Mouse (Mus musculus) midbrain, embryonic 10.5 days (tissue): ENCODE results near the gene Frem1. TPM values are rescaled to one million over a fixed set of nuclear protein-coding genes. Genes with fewer than 3 reads are reported as not detected.

Experiments
- DNase-seq: peaks from one replicate; pipeline ENCODE4 v3.0.0-alpha.2; 2017; ENCODE audit warnings: low spot score
- H3K27ac ChIP-seq: fragments of 300-500 bp; sonication (generic); replicated peaks from 2 replicates; pipeline ENCODE4 v1.5.1; 2016; ENCODE audit warnings: mild to moderate bottlenecking
- H3K27me3 ChIP-seq: fragments of 300-500 bp; sonication (generic); 2 replicates; pipeline ENCODE4 v1.6.1; 2016; ENCODE audit warnings: low read depth, mild to moderate bottlenecking; ENCODE audit not compliant: poor library complexity, severe bottlenecking
- H3K36me3 ChIP-seq: fragments of 300-500 bp; sonication (generic); 2 replicates; pipeline ENCODE4 v1.6.1; 2016; ENCODE audit warnings: mild to moderate bottlenecking, moderate library complexity
- H3K4me1 ChIP-seq: fragments of 300-500 bp; sonication (generic); 2 replicates; pipeline ENCODE4 v1.6.1; 2016
- H3K4me3 ChIP-seq: fragments of 300-500 bp; sonication (generic); 2 replicates; pipeline ENCODE4 v1.5.1; 2016; ENCODE audit warnings: mild to moderate bottlenecking, moderate library complexity
- H3K9me3 ChIP-seq: fragments of 300-500 bp; sonication (generic); replicated peaks from 2 replicates; pipeline ENCODE4 v1.6.1; 2016; ENCODE audit warnings: mild to moderate bottlenecking
- WGBS: fragments of 180-500 bp; shearing (Covaris S2); methylation state at CpG from one replicate; pipeline ENCODE4 v1.1.7; 2016; 5-methylcytosine and 5-hydroxymethylcytosine counted together
- polyA plus RNA-seq: library from polyadenylated mRNA; unstranded; fragments of >200 nt; fragmentation: Nextera tagmentation; extraction: Ambion mirVana; gene quantifications from 2 replicates; pipeline ENCODE4 v1.2.1, GENCODE M21; 2016

The Frem1 gene
- polyA plus RNA-seq, 1 experiment from 2014 or later: 6.0 TPM

DNA sequence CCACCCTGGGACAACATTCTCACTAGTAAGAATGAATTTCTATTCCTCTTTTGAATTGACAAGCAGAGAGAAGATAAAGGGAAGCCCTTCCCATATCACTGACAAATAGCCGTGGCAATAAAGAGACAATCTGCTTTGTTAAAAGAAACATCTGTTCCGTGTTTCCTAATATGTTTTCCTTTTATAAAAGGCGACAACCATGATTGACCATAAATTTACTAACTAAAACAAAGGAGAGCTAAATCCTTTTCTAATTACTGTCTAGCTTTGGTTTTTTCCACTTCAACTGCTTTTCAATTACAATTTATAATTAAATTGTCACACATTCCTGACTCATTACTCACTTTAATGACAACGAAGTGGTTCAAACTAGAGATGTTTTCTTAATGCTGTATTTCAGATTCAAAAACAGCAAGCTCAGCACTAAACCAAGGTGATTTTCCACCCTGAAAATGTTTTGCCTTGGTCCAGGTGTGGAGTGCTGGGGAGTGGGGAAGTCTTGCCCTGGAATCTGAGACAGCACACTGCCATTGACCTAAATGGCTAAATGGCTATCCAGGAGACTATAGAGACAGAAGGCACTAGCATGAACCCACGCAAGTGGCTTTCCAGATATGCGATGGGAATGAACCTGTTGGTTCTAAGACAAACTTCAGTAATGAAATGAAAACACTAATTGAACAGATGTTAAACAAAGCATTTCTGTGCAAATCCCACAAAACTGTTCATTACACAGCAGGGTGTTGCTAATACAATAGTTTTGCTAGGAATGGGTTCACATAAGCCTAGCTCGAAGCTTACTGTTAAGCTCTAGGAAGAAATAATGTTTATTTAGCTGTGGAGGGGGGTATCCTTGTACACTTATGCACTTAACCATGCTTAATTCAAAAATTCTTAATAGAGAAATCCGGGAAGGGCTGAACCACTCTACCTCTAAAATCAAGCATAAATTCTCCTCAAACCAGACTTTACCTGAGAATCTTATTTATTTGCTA is 33.7 kb downstream of the Frem1 start:
- peaks cover 20% of the 10 kb centered on the region for H3K4me1 ChIP-seq

GRCm38 (mm10) chr4:83014538-83014937 is 37.6 kb downstream of the Frem1 start:
- H3K9me3 ChIP-seq: no peaks in the 10 kb centered on the region
- H3K4me3 ChIP-seq: no peak overlapping the region
- H3K27me3 ChIP-seq: 0 out of 2 replicates have a peak, but pooled peaks cover 1% of the 10 kb centered on the region
- 83% methylated on average over 2 of the region's 2 CpGs for WGBS
- no peak overlapping the region for H3K27ac ChIP-seq
- H3K4me1 ChIP-seq: no peaks in the 10 kb centered on the region
- DNase-seq: no peak
- peaks cover 18% of the 10 kb centered on the region for H3K36me3 ChIP-seq

More for the DNA sequence above, 33.7 kb downstream of the Frem1 start:
- Histone ChIP-seq H3K36me3 (peaks cover 7% of the 10 kb centered on the region; the same call in 1 of the 2 replicates), H3K4me3 (no peak overlapping the region), H3K27ac (no peak overlapping the region), H3K9me3 (no peaks in the 10 kb centered on the region), H3K27me3 (peaks cover 18% of the 10 kb centered on the region; the same call in 1 of the 2 replicates)
- no peak for DNase-seq
- WGBS: 66% methylated on average over 8 of the region's 8 CpGs

- Histone ChIP-seq H3K4me3 (no peak overlapping the region), H3K36me3 (peaks cover 16% of the 10 kb centered on the region), H3K27ac (no peak overlapping the region)
Measured at GRCm38 (mm10) chr4:83004086-83004485, 48.1 kb downstream of the Frem1 start.

GRCm38 (mm10) chr4:82992042-82992441 is 60.1 kb downstream of the Frem1 start:
- WGBS: 90% methylated on average over 3 of the region's 3 CpGs
- no peak for DNase-seq
- Histone ChIP-seq H3K9me3 (no peaks in the 10 kb centered on the region), H3K27ac (no peak overlapping the region), H3K27me3 (no peaks in the 10 kb centered on the region), H3K4me3 (no peak overlapping the region), H3K4me1 (peaks cover 11% of the 10 kb centered on the region), H3K36me3 (no peaks in the 10 kb centered on the region)

More at GRCm38 (mm10) chr4:83004086-83004485, 48.1 kb downstream of the Frem1 start:
- no peak for DNase-seq
- no peaks in the 10 kb centered on the region for H3K27me3 ChIP-seq
- WGBS: 87% methylated on average over 5 of the region's 5 CpGs
- peaks cover 2% of the 10 kb centered on the region; the same call in 1 of the 2 replicates for H3K4me1 ChIP-seq
- H3K9me3 ChIP-seq: no peaks in the 10 kb centered on the region

- WGBS: 69% methylated on average over 7 of the region's 7 CpGs
- H3K36me3 ChIP-seq: no peaks in the 10 kb centered on the region
- H3K27me3 ChIP-seq: no peaks in the 10 kb centered on the region
- H3K27ac ChIP-seq: peak overlapping the region; percentile 23; the same call in 1 of the 2 replicates
- H3K9me3 ChIP-seq: no peaks in the 10 kb centered on the region
- DNase-seq: no peak
- H3K4me3 ChIP-seq: no peak overlapping the region
- peaks cover 11% of the 10 kb centered on the region for H3K4me1 ChIP-seq
Measured at GRCm38 (mm10) chr4:82990973-82991695, 61.0 kb downstream of the Frem1 start.

DNA sequence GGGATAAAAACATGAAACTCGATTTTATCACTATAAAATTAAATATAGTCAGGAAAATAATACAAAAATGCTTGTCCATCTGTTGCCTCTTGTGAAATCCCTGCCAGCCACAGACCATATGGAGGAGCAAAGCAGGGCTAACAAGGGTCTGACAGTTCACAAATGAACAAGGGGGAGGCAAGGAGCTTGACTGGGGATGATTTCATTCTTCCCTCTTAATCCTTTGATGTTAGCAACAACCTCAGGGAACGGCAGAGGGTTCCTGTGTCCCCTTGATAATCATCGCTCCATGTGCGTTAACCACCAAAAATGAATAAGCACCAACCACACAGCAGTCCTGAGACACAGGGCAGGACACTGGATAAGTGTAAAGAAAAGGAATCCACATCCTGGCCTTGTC is 79.8 kb downstream of the Frem1 start:
- H3K9me3 ChIP-seq: no peaks in the 10 kb centered on the region
- no peaks in the 10 kb centered on the region for H3K27me3 ChIP-seq
- peaks cover 10% of the 10 kb centered on the region for H3K4me1 ChIP-seq
- no peak overlapping the region for H3K4me3 ChIP-seq
- 0 out of 2 replicates have a peak overlapping the region, but pooled peaks have one; percentile 13 for H3K27ac ChIP-seq
- WGBS: 64% methylated on average over 4 of the region's 4 CpGs
- no peak for DNase-seq
- peaks cover 3% of the 10 kb centered on the region; the same call in 1 of the 2 replicates for H3K36me3 ChIP-seq

DNA sequence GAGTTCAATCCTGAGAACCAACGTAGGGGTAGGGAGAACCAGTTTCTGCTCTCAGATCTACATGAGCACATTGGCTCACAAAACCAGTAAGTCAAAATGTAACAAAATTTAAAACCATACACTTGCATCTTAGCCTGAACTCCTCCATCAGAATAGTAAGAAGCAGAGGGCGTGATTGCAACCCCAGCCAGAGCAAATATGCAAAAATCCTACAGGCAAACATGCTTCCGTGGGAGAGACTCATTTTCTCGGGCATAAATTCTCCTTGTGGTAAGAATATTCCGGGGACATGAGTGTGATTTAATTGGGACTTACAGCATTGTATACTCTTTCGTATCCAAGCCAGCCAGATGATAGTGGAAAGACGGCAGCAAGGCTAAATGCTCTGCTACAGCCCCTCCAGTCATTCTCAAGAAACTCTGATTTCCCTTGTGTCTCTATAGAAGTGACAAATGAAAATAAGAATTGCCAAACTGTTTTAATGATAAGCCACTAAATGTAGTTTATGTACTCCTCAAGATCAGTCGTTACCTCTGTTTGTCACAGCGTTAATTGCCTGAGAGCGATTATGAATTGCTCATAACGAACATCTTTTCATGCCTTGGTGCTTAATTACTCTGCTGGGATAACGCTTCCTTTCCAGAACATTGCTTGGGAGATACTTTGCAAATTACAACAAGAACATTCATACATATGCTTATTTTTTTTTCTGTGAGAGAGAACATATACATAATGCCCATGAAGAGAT is 81.1 kb downstream of the Frem1 start:
- DNase-seq: no peak
- Histone ChIP-seq H3K36me3 (peaks cover 3% of the 10 kb centered on the region; the same call in 1 of the 2 replicates), H3K27ac (no peak overlapping the region), H3K4me3 (no peak overlapping the region), H3K27me3 (no peaks in the 10 kb centered on the region), H3K4me1 (peaks cover 10% of the 10 kb centered on the region), H3K9me3 (no peaks in the 10 kb centered on the region)
- WGBS: 91% methylated on average over 12 of the region's 12 CpGs

GRCm38 (mm10) chr4:82961024-82961423 is 91.1 kb downstream of the Frem1 start:
- H3K27me3 ChIP-seq: no peaks in the 10 kb centered on the region
- H3K4me3 ChIP-seq: no peak overlapping the region
- H3K9me3 ChIP-seq: no peaks in the 10 kb centered on the region
- peaks cover 11% of the 10 kb centered on the region for H3K36me3 ChIP-seq
- WGBS: 76% methylated on average over 1 of the region's 1 CpGs
- DNase-seq: no peak
- 0 out of 2 replicates have a peak, but pooled peaks cover 3% of the 10 kb centered on the region for H3K4me1 ChIP-seq
- no peak overlapping the region for H3K27ac ChIP-seq

DNA sequence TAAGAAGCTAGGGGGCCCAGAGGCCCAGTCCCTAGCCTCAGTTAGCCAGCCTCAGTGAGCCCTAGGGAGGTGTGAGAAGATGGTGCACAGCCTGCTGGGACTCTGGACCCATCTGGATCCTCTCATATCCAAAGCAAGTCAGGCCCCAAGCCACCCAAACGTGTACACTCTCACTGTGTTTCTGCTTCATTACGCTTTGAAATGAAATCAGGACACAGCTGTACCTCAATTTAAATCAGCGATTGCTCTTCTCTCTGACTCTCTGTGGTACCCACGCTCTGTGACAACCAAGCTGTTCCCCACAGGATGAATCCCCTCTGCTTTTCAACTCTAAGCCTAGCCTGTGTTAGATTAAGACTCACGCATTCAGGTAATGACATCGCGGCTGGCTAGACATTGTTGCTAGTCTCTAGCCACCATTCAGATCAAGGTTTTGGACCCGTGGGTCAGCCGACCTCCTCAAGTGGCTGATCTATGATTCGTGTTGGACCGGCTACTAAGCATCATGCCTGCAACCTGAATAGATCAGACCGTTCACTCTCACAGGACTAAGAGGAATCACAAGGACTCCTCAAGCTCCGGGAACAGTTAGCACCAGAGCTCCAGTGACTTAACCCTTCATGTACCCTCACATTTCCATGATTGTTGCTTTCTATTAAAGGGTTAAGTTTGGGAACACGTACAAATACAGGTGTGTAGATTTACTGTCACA is 94.2 kb downstream of the Frem1 start:
- no peak for DNase-seq
- Histone ChIP-seq H3K4me3 (no peak overlapping the region), H3K4me1 (0 out of 2 replicates have a peak, but pooled peaks cover 5% of the 10 kb centered on the region), H3K27me3 (no peaks in the 10 kb centered on the region), H3K36me3 (peaks cover 11% of the 10 kb centered on the region), H3K27ac (no peak overlapping the region), H3K9me3 (no peaks in the 10 kb centered on the region)
- 76% methylated on average over 14 of the region's 14 CpGs for WGBS

DNA sequence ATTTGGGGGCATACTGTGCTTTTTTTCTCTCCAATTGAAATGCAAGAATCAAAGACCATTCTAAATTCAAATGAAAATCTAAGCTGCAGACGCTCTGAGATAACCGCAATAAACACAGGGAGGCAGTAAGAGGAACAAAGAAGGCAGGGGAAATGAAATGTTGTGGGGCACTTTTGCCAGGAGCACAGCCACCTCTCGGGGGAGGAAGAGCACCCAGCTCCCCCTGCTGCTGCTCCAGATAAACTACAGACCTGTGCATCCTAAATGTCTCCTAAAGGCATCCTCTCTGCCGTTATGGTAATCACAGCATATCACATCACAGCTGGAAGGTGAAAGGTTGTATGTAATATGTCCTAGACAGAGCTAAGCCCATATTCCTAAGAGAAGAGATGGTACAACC is 98.1 kb downstream of the Frem1 start:
- 71% methylated on average over 4 of the region's 4 CpGs for WGBS

DNA sequence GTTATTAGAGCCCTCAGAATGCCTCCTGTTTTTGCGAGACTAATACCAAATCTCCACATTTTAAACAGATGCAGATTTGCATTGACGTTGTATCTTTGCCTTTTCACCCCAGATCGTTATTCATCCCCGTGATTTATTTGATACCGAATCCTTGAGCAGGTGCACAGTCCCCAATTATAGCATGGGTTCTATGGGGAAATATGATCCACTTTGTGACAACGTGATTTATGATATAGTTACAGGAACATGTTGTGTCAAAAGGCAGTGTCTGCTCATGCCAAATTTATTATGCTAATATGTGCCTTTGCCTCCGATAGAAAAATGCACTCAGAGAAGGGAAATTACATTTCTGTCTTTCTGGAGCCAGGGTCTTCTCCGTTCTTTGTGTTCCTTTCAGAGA is 102.6 kb downstream of the Frem1 start:
- Histone ChIP-seq H3K4me3 (no peak overlapping the region), H3K9me3 (no peaks in the 10 kb centered on the region), H3K36me3 (peaks cover 16% of the 10 kb centered on the region; the same call in 1 of the 2 replicates), H3K27ac (no peak overlapping the region), H3K4me1 (peaks cover 4% of the 10 kb centered on the region; the same call in 1 of the 2 replicates), H3K27me3 (no peaks in the 10 kb centered on the region)
- WGBS: 95% methylated on average over 8 of the region's 8 CpGs
- no peak for DNase-seq

More for the DNA sequence above, 98.1 kb downstream of the Frem1 start:
- Histone ChIP-seq H3K27me3 (no peaks in the 10 kb centered on the region), H3K36me3 (peaks cover 14% of the 10 kb centered on the region; the same call in 1 of the 2 replicates), H3K9me3 (no peaks in the 10 kb centered on the region), H3K27ac (no peak overlapping the region), H3K4me3 (no peak overlapping the region), H3K4me1 (0 out of 2 replicates have a peak, but pooled peaks cover 5% of the 10 kb centered on the region)
- DNase-seq: no peak
